Mouse (Mus musculus): Measurements from ENCODE around the gene Idh3g.

DNA sequence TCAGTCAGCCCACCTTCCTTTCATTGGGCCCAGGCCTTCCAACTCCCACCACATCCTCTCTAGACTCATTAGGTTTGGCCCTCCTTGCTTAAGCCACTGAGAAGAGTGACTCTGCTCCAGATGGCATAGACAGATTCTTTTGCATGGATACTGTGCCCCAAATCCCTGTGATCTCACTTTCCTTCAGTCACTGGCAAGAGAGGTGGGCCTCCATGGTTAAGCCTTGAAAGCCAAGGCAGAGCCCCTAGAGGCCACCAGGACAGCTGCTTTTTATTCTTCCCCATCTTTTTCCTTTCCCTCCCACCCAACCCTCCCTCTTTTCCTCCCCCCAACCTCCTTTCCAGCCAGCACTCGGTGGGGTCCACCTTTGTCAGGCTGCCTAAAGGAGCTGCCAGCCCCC, 6.8 kb upstream of the Idh3g start:
- TF ChIP-seq CTCF (IDR thresholded peaks at IDR 0.05; ENCODE audit: low read depth) (no peak), EP300 (optimal IDR thresholded peaks at IDR 0.05) (no peak)
